Mouse (Mus musculus) heart, embryonic 11.5 days (tissue): Measurements from ENCODE around the gene Nuf2. TPM values are rescaled to one million over a fixed set of nuclear protein-coding genes. Genes with fewer than 3 reads are reported as not detected.

ENCODE experiments used
- ATAC-seq: fragments of 200-750 bp; cut with Nextera tagmentation; replicated peaks from 2 replicates; pipeline ENCODE4 v1.8.0; 2017; ENCODE audit warnings: moderate library complexity; ENCODE audit not compliant: insufficient number of reproducible peaks, low FRiP score, low TSS enrichment
- H3K27ac ChIP-seq: fragments of 300-500 bp; sonication (generic); 2 replicates; pipeline ENCODE4 v1.5.1; 2014; ENCODE audit warnings: mild to moderate bottlenecking, low read depth, low read length
- H3K27me3 ChIP-seq: fragments of 300-500 bp; sonication (generic); 2 replicates; pipeline ENCODE4 v1.6.1; 2014; ENCODE audit warnings: mild to moderate bottlenecking, low read length, mixed read lengths; ENCODE audit not compliant: control insufficient read depth, insufficient read depth
- H3K36me3 ChIP-seq: fragments of 300-500 bp; sonication (generic); 2 replicates; pipeline ENCODE4 v1.6.1; 2014; ENCODE audit warnings: mild to moderate bottlenecking, low read length, moderate library complexity, mixed read lengths; ENCODE audit not compliant: control insufficient read depth, insufficient read depth
- H3K4me1 ChIP-seq: fragments of 300-500 bp; sonication (generic); 2 replicates; pipeline ENCODE4 v1.6.1; 2014; ENCODE audit warnings: low read length; ENCODE audit not compliant: control insufficient read depth, insufficient read depth
- H3K4me2 ChIP-seq: fragments of 300-500 bp; sonication (generic); 2 replicates; pipeline ENCODE4 v1.6.1; 2014; ENCODE audit warnings: mild to moderate bottlenecking, moderate library complexity
- H3K4me3 ChIP-seq: fragments of 300-500 bp; sonication (generic); 2 replicates; pipeline ENCODE4 v1.5.1; 2014; ENCODE audit warnings: low read depth, low read length
- H3K9ac ChIP-seq: fragments of 300-500 bp; sonication (generic); 2 replicates; pipeline ENCODE4 v1.6.1; 2014; ENCODE audit warnings: mild to moderate bottlenecking, low read depth, low read length, moderate library complexity
- H3K9me3 ChIP-seq: fragments of 300-500 bp; sonication (generic); replicated peaks from 2 replicates; pipeline ENCODE4 v1.6.1; 2016; ENCODE audit warnings: low read length; ENCODE audit not compliant: control insufficient read depth
- WGBS: fragments of 180-500 bp; shearing (Covaris S2); extraction: QIAGEN DNeasy Blood & Tissue Kit; methylation state at CpG from one replicate; pipeline ENCODE4 v1.1.7; 2014; ENCODE audit not compliant: insufficient replicate concordance; 5-methylcytosine and 5-hydroxymethylcytosine counted together
- polyA plus RNA-seq: library from polyadenylated mRNA; unstranded; fragments of >200 nt; fragmentation: Nextera tagmentation; extraction: Ambion mirVana; gene quantifications from 2 replicates; pipeline ENCODE4 v1.2.1, GENCODE M21; 2014

Gene Nuf2
- polyA plus RNA-seq, 1 experiment from 2014 or later = 49.9 TPM

DNA sequence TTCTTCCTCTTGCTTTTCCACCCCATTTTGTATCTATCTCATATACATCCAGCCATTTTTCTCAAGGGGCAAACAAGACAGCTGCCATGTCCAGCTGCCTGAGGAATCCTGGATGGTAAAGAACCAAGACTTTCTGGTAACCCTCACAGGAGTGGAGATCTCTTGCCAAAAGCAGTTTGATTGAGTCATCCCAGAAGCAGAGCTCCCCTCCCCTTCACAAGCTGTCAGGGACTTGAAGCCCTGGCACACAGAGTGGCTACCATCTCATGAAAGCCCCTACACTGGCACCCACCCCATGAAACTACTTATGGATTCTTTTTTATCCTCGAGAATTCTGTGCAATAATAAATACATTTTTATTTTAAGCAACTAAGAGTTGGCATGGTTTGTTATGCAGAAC lies 39.7 kb downstream of the Nuf2 start:
- no peak overlapping the region for H3K4me3 ChIP-seq
- WGBS = 47% methylated on average over 1 of the region's 1 CpGs
- no peak overlapping the region for H3K4me2 ChIP-seq
- H3K27me3 ChIP-seq = no peaks in the 10 kb centered on the region
- H3K27ac ChIP-seq = no peak overlapping the region
- no peaks in the 10 kb centered on the region for H3K9me3 ChIP-seq
- H3K4me1 ChIP-seq = no peaks in the 10 kb centered on the region
- H3K9ac ChIP-seq = no peak overlapping the region
- H3K36me3 ChIP-seq = no peaks in the 10 kb centered on the region
- ATAC-seq = no peak

DNA sequence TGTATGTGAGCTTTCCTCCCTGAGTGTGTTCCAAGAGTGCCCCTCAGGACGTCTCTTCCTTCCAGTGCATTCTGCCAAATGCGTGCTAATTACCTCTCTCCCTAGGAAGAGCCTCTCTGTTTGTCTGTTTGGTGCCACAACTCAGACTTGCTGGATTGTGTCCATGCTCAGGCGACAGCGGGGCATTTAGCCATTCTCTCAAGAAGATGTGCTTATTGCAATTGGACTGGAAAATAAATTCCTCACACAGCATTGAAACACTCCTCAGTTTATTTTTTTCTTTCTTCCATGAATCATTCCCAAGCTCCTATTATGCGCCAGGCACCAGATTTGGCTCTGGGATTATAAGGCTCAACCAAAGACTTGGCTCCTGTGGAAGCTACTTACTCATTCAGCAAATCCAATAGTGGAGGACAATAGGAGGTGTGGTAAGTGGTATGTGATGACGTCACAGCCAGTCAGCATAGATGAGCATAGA lies 45.8 kb downstream of the Nuf2 start:
- Histone ChIP-seq H3K36me3 (no peaks in the 10 kb centered on the region), H3K4me1 (no peaks in the 10 kb centered on the region), H3K9me3 (no peaks in the 10 kb centered on the region), H3K4me2 (no peak overlapping the region), H3K4me3 (no peak overlapping the region), H3K9ac (no peak overlapping the region), H3K27me3 (no peaks in the 10 kb centered on the region), H3K27ac (no peak overlapping the region)
- WGBS = 72% methylated on average over 6 of the region's 6 CpGs
- no peak for ATAC-seq

DNA sequence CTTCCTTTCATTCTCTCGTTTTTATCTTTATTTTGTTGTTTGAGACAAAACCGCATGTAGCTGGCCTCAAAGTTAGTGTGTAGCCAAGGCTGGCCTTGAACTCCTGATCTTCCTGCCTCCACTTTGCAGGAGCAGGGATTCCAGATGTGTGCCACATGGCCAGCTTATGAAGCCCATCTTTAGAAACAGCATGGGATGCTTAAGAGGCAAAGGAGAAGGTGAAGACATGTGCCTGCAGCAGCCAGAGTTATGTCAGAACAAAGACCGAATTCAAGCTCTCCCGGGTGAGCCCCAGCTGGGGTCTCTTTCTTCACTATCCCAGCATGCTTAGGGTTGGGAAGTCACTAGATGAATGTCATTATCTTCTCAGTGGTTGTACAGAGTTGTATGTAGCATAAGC lies 46.7 kb downstream of the Nuf2 start:
- Histone ChIP-seq H3K4me2 (no peak overlapping the region), H3K36me3 (no peaks in the 10 kb centered on the region), H3K27ac (no peak overlapping the region), H3K4me3 (no peak overlapping the region), H3K9ac (no peak overlapping the region), H3K9me3 (no peaks in the 10 kb centered on the region), H3K4me1 (no peaks in the 10 kb centered on the region), H3K27me3 (no peaks in the 10 kb centered on the region)
- no peak for ATAC-seq
- 67% methylated on average over 4 of the region's 4 CpGs for WGBS

DNA sequence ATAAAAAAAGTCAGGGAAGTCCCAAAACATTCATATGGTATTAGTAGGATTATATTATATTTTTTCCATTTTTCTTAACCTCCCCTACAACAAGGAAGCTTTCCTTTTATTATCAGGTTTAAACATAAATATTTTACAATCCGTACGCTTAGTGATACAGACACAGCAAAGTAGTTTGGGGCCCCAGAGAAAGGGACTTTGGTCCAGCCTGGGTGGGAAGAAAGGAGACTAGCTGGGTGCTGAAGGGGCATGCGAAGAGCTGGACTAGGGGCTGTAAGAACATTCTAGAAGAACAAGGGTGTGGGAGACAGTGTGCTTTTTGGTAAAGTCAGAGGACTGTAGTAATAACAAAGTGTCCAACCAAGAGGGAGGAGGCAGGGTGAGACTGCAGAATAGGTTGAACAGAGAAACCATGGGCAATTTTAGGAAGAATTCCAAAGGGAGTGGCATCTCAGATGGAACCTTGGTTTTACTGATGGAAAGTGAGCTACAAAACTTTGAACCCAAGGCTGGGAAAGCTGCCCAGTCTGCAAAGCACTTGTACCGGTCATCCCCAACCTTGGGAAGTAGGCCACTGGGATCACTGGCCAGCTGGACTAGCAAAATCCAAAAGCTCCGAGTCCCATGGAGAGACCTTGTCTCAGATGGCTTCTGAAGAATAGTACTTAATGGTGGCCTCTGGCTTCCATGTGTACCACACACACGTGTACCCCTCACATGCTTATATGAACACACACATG lies 48.5 kb downstream of the Nuf2 start:
- Histone ChIP-seq H3K9ac (no peak overlapping the region), H3K27me3 (no peaks in the 10 kb centered on the region), H3K4me2 (no peak overlapping the region), H3K4me1 (no peaks in the 10 kb centered on the region), H3K36me3 (no peaks in the 10 kb centered on the region), H3K4me3 (no peak overlapping the region), H3K27ac (no peak overlapping the region), H3K9me3 (no peaks in the 10 kb centered on the region)
- WGBS = 81% methylated on average over 6 of the region's 6 CpGs
- no peak for ATAC-seq

DNA sequence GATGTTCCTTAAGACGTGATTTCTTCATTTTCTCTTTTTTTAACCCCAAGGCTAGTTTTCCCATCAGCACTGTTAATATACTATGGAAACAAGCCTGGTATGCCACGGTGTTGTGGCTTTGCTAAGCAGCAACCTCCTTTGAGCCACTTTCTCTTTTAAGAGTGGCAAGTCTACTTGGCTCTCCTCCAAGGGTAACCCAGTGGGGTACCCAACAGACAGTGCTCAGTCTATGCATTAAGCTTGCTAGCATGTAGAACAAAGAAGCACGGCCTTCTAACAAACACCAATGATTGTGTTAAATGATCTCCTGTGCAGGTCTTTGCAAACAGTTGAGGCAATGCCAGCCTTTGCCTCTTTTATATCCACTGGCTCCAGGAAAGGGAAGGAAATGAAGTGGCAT lies 60.1 kb downstream of the Nuf2 start:
- H3K4me2 ChIP-seq = no peak overlapping the region
- H3K36me3 ChIP-seq = no peaks in the 10 kb centered on the region
- H3K4me1 ChIP-seq = no peaks in the 10 kb centered on the region
- no peak overlapping the region for H3K27ac ChIP-seq
- no peak overlapping the region for H3K4me3 ChIP-seq
- no peaks in the 10 kb centered on the region for H3K27me3 ChIP-seq
- H3K9me3 ChIP-seq = no peaks in the 10 kb centered on the region
- no peak overlapping the region for H3K9ac ChIP-seq
- WGBS = 72% methylated on average over 3 of the region's 3 CpGs
- ATAC-seq = no peak

DNA sequence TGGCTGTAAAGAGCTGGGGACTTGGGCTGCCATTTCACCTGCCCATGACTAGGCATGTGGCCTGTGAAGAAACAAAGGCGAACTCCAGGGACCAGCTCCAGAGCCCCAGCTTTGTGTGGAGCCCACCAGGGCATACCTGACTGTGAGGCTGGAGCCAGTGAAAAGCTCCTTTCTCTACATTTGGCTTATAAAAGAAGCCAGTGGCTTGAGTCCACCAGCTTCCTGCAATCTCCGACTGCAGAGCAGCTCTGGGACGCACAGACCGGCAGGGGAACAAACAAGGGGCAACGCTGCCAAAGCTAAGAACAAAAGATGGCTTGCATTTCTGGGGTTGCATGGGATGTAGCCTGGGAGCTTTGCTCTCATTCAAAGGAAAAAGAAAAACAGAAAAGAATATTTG lies 63.5 kb downstream of the Nuf2 start:
- H3K9ac ChIP-seq = no peak overlapping the region
- no peaks in the 10 kb centered on the region for H3K36me3 ChIP-seq
- WGBS = 80% methylated on average over 5 of the region's 5 CpGs
- H3K4me2 ChIP-seq = no peak overlapping the region
- H3K4me3 ChIP-seq = no peak overlapping the region
- no peaks in the 10 kb centered on the region for H3K9me3 ChIP-seq
- H3K27ac ChIP-seq = no peak overlapping the region
- no peaks in the 10 kb centered on the region for H3K4me1 ChIP-seq
- ATAC-seq = no peak
- no peaks in the 10 kb centered on the region for H3K27me3 ChIP-seq

DNA sequence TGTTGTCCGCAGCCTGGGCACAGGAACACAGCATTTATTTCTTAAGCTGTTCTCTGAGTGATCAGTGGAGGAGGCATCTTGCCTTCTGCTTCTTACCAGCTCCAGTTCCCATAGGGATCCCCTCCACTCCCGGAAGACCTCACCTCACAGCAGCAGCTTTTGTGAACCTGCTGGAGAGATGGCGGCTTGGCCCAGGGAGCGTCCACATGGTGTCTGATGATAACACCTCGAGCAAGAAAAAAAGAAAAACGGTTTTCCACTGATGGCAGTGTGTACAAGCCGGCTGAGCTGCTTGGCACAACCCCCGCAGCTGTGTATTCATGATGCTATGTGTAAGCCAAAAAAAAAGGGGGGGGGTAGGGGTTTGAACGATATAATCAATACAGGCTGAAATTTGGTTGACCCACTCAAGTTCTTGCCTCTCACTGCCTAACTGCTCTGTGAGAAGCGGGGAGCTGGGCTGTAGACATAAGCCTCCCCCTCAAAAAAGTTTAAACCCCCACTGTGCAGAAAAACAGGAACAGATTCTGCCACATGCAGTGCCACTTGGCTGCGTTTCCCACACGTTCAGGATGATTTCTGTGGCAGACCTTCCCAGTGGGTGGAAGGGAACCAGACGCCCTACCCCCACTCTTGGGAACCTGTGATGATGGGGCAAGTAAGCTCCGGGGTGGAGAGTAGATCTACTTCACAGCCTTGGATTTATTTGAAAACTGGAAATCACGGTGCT lies 68.7 kb downstream of the Nuf2 start:
- no peak overlapping the region for H3K27ac ChIP-seq
- no peak overlapping the region for H3K4me2 ChIP-seq
- H3K36me3 ChIP-seq = no peaks in the 10 kb centered on the region
- no peak overlapping the region for H3K4me3 ChIP-seq
- no peaks in the 10 kb centered on the region for H3K27me3 ChIP-seq
- no peaks in the 10 kb centered on the region for H3K9me3 ChIP-seq
- H3K4me1 ChIP-seq = no peaks in the 10 kb centered on the region
- WGBS = 71% methylated on average over 15 of the region's 15 CpGs
- no peak overlapping the region for H3K9ac ChIP-seq
- ATAC-seq = no peak

DNA sequence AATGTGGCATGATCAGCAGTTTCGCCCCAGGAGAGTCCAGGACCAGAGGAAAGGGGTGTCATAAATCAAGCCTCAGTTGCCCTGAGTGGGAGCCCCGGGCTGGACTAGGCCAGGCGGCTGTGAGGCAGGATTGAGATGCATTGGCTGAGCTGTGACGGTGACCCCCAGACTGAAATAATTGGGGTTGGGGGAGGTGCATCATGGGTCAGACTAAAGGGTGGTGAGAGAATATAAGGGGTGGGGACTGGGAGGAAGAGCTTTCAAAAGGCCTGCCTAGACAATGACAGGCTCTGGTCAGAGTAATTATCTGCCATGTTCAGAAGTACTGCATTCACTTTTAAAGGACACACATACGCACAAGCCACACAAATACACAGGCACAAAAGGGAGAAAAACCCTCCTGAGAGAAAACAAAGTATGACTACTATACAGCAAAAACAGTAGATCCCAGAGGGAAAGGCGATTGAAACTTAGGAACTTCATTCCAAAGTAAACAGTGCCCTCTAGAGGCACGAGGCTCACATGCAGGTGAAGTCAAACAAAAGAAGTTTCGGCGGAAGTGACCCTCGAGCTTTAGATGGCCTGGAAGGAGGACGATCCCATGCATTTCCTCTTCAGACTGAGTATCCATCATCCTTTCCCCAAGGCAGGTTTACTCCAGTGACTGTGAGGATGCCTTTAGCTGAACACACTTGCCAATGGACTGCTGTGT lies 72.0 kb downstream of the Nuf2 start:
- WGBS = 28% methylated on average over 11 of the region's 11 CpGs
- Histone ChIP-seq H3K9ac (no peak overlapping the region), H3K36me3 (no peaks in the 10 kb centered on the region), H3K9me3 (no peaks in the 10 kb centered on the region), H3K27me3 (no peaks in the 10 kb centered on the region), H3K27ac (no peak overlapping the region), H3K4me2 (peak overlapping the region; percentile 46), H3K4me3 (no peak overlapping the region), H3K4me1 (no peaks in the 10 kb centered on the region)
- ATAC-seq = no peak
